Mouse (Mus musculus) lung, postnatal 0 days (tissue): Measurements from ENCODE around the gene Dapk1. TPM values are rescaled to one million over a fixed set of nuclear protein-coding genes. Genes with fewer than 3 reads are reported as not detected.

ENCODE experiments used
- ATAC-seq: fragments of 200-750 bp; cut with Nextera tagmentation; 2 replicates; pipeline ENCODE4 v1.8.0; 2017; ENCODE audit warnings: moderate library complexity
- DNase-seq: peaks from one replicate; pipeline ENCODE4 v3.0.0-alpha.2; 2016; ENCODE audit warnings: low spot score
- H3K27ac ChIP-seq: fragments of 300-500 bp; sonication (generic); 2 replicates; pipeline ENCODE4 v1.5.1; 2014; ENCODE audit warnings: antibody characterized with exemption, mild to moderate bottlenecking, low read length, mixed read lengths
- H3K27me3 ChIP-seq: fragments of 300-500 bp; sonication (generic); replicated peaks from 2 replicates; pipeline ENCODE4 v1.6.1; 2014; ENCODE audit warnings: low read length, mixed read lengths; ENCODE audit not compliant: insufficient read depth
- H3K36me3 ChIP-seq: fragments of 300-500 bp; sonication (generic); 2 replicates; pipeline ENCODE4 v1.6.1; 2014; ENCODE audit warnings: low read length, mixed read lengths; ENCODE audit not compliant: insufficient read depth
- H3K4me1 ChIP-seq: fragments of 300-500 bp; sonication (generic); 2 replicates; pipeline ENCODE4 v1.6.1; 2014; ENCODE audit warnings: antibody characterized with exemption, low read depth, low read length, mixed read lengths; ENCODE audit not compliant: insufficient read depth
- H3K4me2 ChIP-seq: fragments of 300-500 bp; sonication (generic); replicated peaks from 2 replicates; pipeline ENCODE4 v1.6.1; 2014; ENCODE audit warnings: low read depth, mild to moderate bottlenecking, low read length, moderate library complexity, mixed read lengths
- H3K4me3 ChIP-seq: fragments of 300-500 bp; sonication (generic); 2 replicates; pipeline ENCODE4 v1.5.1; 2014; ENCODE audit warnings: low read depth, low read length
- H3K9ac ChIP-seq: fragments of 300-500 bp; sonication (generic); replicated peaks from 2 replicates; pipeline ENCODE4 v1.6.1; 2014; ENCODE audit warnings: low read depth, mild to moderate bottlenecking
- H3K9me3 ChIP-seq: fragments of 300-500 bp; sonication (generic); 2 replicates; pipeline ENCODE4 v1.6.1; 2016; ENCODE audit warnings: low read length, mixed read lengths
- CTCF ChIP-seq: IDR thresholded peaks from 2 replicates; pipeline ENCODE4 v1.5.1; 2016; ENCODE audit warnings: antibody characterized with exemption, mild to moderate bottlenecking
- EP300 ChIP-seq: IDR thresholded peaks from 2 replicates; pipeline ENCODE4 v1.6.1; 2016; ENCODE audit warnings: antibody characterized with exemption, mild to moderate bottlenecking, control low read depth
- WGBS: fragments of 180-500 bp; shearing (Covaris S2); extraction: QIAGEN DNeasy Blood & Tissue Kit; methylation state at CpG from one replicate; pipeline ENCODE4 v1.1.7; 2014; 5-methylcytosine and 5-hydroxymethylcytosine counted together
- polyA plus RNA-seq: library from polyadenylated mRNA; unstranded; fragments of >200 nt; fragmentation: Nextera tagmentation; extraction: Ambion mirVana; gene quantifications from 2 replicates; pipeline ENCODE4 v1.2.1, GENCODE M21; 2015

Dapk1 gene
- polyA plus RNA-seq, 1 experiment from 2014 or later = 48.7 TPM

DNA sequence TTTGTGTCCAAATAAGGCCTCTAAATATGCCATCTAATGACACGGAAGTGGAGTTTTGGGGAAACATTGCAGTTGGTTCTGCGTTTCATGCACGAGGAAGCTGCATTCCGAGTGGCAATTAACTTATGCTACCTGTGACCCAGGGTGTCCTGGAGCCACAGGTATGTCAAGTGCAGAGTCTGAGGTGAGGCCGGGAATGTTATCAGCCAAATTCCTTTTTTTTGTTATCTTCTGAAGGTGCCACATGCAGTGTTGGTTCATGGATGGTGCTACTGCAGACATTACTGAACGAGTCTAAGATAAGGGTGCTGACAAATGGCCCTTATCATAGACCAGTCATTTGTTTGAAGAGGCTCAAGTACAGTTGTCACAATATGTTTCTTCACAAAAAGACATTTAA is 211.0 kb downstream of the Dapk1 start:
- WGBS = 50% methylated on average over 6 of the region's 6 CpGs
- Histone ChIP-seq H3K36me3 (no peaks in the 10 kb centered on the region), H3K27me3 (no peaks in the 10 kb centered on the region), H3K4me1 (no peaks in the 10 kb centered on the region), H3K9me3 (no peaks in the 10 kb centered on the region), H3K27ac (no peak overlapping the region), H3K4me2 (no peak overlapping the region), H3K9ac (no peak overlapping the region), H3K4me3 (no peak overlapping the region)
- TF ChIP-seq CTCF (no peak), EP300 (peak; percentile 54)
- no peak for DNase-seq
- peak; percentile 67 for ATAC-seq

Other genes starting within 250 kb of the Dapk1 start
- gene BC051665, start 184.4 kb downstream of the Dapk1 start, polyA plus RNA-seq = not detected in 2 replicates
- not detected in 2 replicates for gene Ctsll3, start 200.9 kb downstream of the Dapk1 start, polyA plus RNA-seq